ENCODE assay signal across 8 mouse cellular contexts in the genomic region with DNA sequence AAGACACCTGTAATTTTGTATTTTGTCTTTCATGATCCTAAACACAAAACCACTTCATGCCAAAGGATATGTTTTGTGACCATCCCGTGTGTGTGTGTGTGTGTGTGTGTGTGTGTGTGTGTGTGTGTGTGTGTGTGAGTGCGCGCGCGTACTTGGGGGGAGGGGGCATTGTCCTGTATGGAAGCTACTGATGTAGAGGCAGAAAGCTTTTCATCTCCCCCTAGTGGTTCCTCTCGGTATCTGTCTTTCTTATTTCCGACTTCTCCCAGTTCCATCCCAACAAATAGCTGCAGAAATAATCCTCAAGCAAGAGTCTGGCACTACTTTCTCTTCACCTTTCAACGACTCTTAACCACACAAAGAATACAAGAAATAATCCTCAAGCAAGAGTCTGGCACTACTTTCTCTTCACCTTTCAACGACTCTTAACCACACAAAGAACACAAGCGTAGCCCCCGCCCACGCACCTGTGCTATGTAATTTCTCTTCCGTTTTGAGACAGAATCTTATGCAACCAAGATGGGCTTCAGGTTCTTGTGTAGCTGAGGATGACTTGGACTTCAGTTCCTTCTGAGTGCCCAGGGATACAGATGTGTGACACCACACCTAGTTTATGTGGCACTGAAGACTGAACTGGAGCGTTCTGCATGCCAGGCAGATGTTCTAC. TPM values are rescaled to one million over a fixed set of nuclear protein-coding genes. Genes with fewer than 3 reads are reported as not detected.
DNase-seq lines count a peak whose midpoint lies in the region; ATAC-seq and TF ChIP-seq lines count a peak whose summit lies in the region.
"Had no signal": no experiment of that assay in that cellular context is flagged by ENCODE, and none has a peak within 500 bp of the region (broad histone marks: within the 10 kb centered on the region; RNA-seq: fewer than 3 reads in every experiment).

No protein-coding gene starts in this region.

- H3K9ac ChIP-seq in stomach, postnatal 0 days (ENCODE audit: low read length), result no peak overlapping the region

- no peak; the same call in 1 of the 2 replicates for ATAC-seq in stomach, postnatal 0 days (ENCODE audit: low FRiP score, low TSS enrichment)

- no peak for TF ChIP-seq EP300 in stomach, postnatal 0 days (optimal IDR thresholded peaks at IDR 0.05)

- no peaks in the 10 kb centered on the region for H3K27me3 ChIP-seq in stomach, postnatal 0 days (ENCODE audit: control insufficient read depth, insufficient read depth, low read length)

- no peak overlapping the region for H3K27ac ChIP-seq in stomach, postnatal 0 days (replicated peaks)

- no peaks in the 10 kb centered on the region for H3K36me3 ChIP-seq in stomach, postnatal 0 days (ENCODE audit: control insufficient read depth, insufficient read depth, low read length)

- peak; percentile 77 for DNase-seq in right cerebral cortex, adult 18-20 months
- DNase-seq in right cerebral cortex, postnatal 25 days, result no peak
- peak; percentile 28 for DNase-seq in WW6 (ENCODE audit: low read depth, low spot score)
- peak; percentile 84 for DNase-seq in embryo, embryonic 10.5 days (ENCODE audit: low spot score)
- peak; percentile 44 for DNase-seq in hindlimb bud, embryonic 11.5 days (ENCODE audit: extremely low spot score, low read depth, low spot score)
- peak; percentile 33 for DNase-seq in lung, postnatal 14 days
- DNase-seq in stomach, postnatal 0 days (ENCODE audit: low spot score), result peak; percentile 34

- H3K4me1 ChIP-seq in stomach, postnatal 0 days (replicated peaks; ENCODE audit: control insufficient read depth, insufficient read depth), result no peaks in the 10 kb centered on the region

- 39% methylated on average over 14 of the region's 14 CpGs for WGBS in stomach, postnatal 0 days

- peak; percentile 75 for TF ChIP-seq CTCF in stomach, postnatal 0 days (IDR thresholded peaks at IDR 0.05; ENCODE audit: low read depth)

- H3K4me3 ChIP-seq in stomach, postnatal 0 days (ENCODE audit: low read depth, low read length), result no peak overlapping the region

- no peaks in the 10 kb centered on the region for H3K9me3 ChIP-seq in stomach, postnatal 0 days (ENCODE audit: control insufficient read depth, low read length)

- H3K4me2 ChIP-seq in stomach, postnatal 0 days (replicated peaks; ENCODE audit: low read depth), result no peak overlapping the region

RNA-seq across cellular contexts. Expression of gene Churc1, which starts 12.6 kb away (rescaled TPM):
- polyA plus RNA-seq in stomach, postnatal 0 days (2015; fragmentation: Nextera tagmentation; extraction: Ambion mirVana), result 161 and 163 TPM in 2 replicates

RNA-seq across cellular contexts. Expression of gene Fntb, which starts 12.6 kb away (rescaled TPM):
- polyA plus RNA-seq in stomach, postnatal 0 days (2015; fragmentation: Nextera tagmentation; extraction: Ambion mirVana), result 22.4 and 23.8 TPM in 2 replicates

RNA-seq across cellular contexts. Expression of gene Sptb, which starts 42.4 kb away (rescaled TPM):
- 0.29 and 0.30 TPM in 2 replicates for polyA plus RNA-seq in stomach, postnatal 0 days (2015; fragmentation: Nextera tagmentation; extraction: Ambion mirVana)

RNA-seq across cellular contexts. Expression of gene Gpx2, which starts 42.6 kb away (rescaled TPM):
- polyA plus RNA-seq in stomach, postnatal 0 days (2015; fragmentation: Nextera tagmentation; extraction: Ambion mirVana), result 217 and 236 TPM in 2 replicates
- polyA plus RNA-seq: heart, embryonic 14.5 days had no signal
